Mouse (Mus musculus): ENCODE results near the gene Slc45a3. TPM values are rescaled to one million over a fixed set of nuclear protein-coding genes. Genes with fewer than 3 reads are reported as not detected.
A peak's percentile ranks its signal among the peaks of the same experiment; 100 is the strongest.

The Slc45a3 gene
- polyA plus RNA-seq, 1 experiment from 2014 or later: 7.5 TPM

GRCm38 (mm10) chr1:131961004-131961403, 1.8 kb upstream of the Slc45a3 start:
- Histone ChIP-seq H3K4me3 (ENCODE audit: low read depth, low read length) (no peak overlapping the region), H3K27ac (ENCODE audit: low read depth, low read length) (no peak overlapping the region), H3K4me2 (replicated peaks; ENCODE audit: low read depth, low read length) (no peak overlapping the region), H3K9ac (ENCODE audit: low read depth, low read length) (no peak overlapping the region), H3K27me3 (ENCODE audit: control insufficient read depth, insufficient read depth, low read length) (peaks cover 14% of the 10 kb centered on the region; the same call in 1 of the 2 replicates), H3K36me3 (ENCODE audit: control insufficient read depth, insufficient read depth, low read length) (no peaks in the 10 kb centered on the region), H3K9me3 (ENCODE audit: control insufficient read depth, low read length) (no peaks in the 10 kb centered on the region), H3K4me1 (replicated peaks; ENCODE audit: control insufficient read depth, insufficient read depth, low read length) (peaks cover 7% of the 10 kb centered on the region; the same call in 1 of the 2 replicates)
- ATAC-seq (ENCODE audit: low FRiP score) (no peak), DNase-seq (ENCODE audit: low spot score) (no peak)
- WGBS: 73% methylated on average over 2 of the region's 2 CpGs

DNA sequence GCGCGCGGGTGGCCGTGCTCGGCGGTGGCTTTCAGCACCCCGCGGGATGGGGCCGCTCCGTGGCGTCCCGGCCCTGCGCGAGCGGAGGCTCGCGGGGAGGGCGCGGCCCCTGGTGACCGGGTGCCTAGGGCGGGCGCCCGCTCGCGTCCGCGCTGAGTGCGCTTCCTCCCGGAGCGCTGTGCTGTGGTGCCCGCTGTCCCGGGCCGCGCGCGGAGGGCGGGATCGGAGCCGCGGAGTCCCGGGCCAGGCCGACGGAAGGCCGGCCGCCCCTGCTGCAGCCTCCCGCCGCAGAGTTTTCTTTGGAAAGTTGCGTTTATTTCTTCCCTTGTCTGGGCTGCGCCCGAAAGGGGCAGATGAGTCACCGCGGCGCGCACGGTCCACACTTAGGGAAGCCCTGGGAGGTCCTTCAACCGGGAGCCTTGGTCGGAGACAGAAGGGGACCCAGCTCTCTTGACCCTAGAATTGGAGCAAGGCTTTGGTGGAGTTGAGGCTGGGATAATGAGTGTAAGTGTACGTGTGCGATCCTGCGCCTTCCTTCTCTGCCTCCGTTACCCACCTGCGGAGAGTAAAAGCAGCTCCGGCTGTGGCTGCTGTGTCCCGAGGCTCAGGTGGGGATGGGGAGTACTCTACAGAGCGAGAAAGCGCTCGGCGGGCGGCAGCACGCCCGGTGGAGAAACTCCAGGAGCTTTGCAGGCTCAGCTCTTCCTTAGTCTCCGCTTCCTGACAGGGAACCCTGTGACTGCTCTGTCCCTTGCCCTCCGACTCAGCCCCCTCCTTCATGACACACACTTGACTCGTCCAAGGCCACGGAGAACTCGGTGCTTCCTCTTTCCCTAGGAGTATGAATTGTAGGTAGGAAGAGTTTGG, 551 bp downstream of the Slc45a3 start:
- peaks cover 7% of the 10 kb centered on the region; the same call in 1 of the 2 replicates for H3K4me1 ChIP-seq (replicated peaks; ENCODE audit: control insufficient read depth, insufficient read depth, low read length)
- H3K4me3 ChIP-seq (ENCODE audit: low read depth, low read length): peak overlapping the region; percentile 92
- DNase-seq (ENCODE audit: low spot score): peak; percentile 60
- peak; percentile 59 for ATAC-seq (ENCODE audit: low FRiP score)
- peaks cover 14% of the 10 kb centered on the region; the same call in 1 of the 2 replicates for H3K27me3 ChIP-seq (ENCODE audit: control insufficient read depth, insufficient read depth, low read length)
- H3K4me2 ChIP-seq (replicated peaks; ENCODE audit: low read depth, low read length): peak overlapping the region; percentile 99
- H3K9ac ChIP-seq (ENCODE audit: low read depth, low read length): peak overlapping the region; percentile 73
- no peaks in the 10 kb centered on the region for H3K9me3 ChIP-seq (ENCODE audit: control insufficient read depth, low read length)
- peak overlapping the region; percentile 17; the same call in 1 of the 2 replicates for H3K27ac ChIP-seq (ENCODE audit: low read depth, low read length)
- no peaks in the 10 kb centered on the region for H3K36me3 ChIP-seq (ENCODE audit: control insufficient read depth, insufficient read depth, low read length)
- under 1% methylated on average over 58 of the region's 76 CpGs for WGBS

GRCm38 (mm10) chr1:131964100-131964499, 1.3 kb downstream of the Slc45a3 start:
- Histone ChIP-seq H3K4me1 (replicated peaks; ENCODE audit: control insufficient read depth, insufficient read depth, low read length) (peaks cover 14% of the 10 kb centered on the region), H3K9me3 (ENCODE audit: control insufficient read depth, low read length) (no peaks in the 10 kb centered on the region), H3K9ac (ENCODE audit: low read depth, low read length) (peak overlapping the region; percentile 31; the same call in 1 of the 2 replicates)

GRCm38 (mm10) chr1:131964580-131964979, 1.8 kb downstream of the Slc45a3 start:
- H3K9me3 ChIP-seq (ENCODE audit: control insufficient read depth, low read length): no peaks in the 10 kb centered on the region
- H3K4me2 ChIP-seq (replicated peaks; ENCODE audit: low read depth, low read length): peak overlapping the region; percentile 99; the same call in 1 of the 2 replicates
- WGBS: 70% methylated on average over 7 of the region's 7 CpGs
- H3K4me1 ChIP-seq (replicated peaks; ENCODE audit: control insufficient read depth, insufficient read depth, low read length): peaks cover 14% of the 10 kb centered on the region
- no peaks in the 10 kb centered on the region for H3K36me3 ChIP-seq (ENCODE audit: control insufficient read depth, insufficient read depth, low read length)
- ATAC-seq (ENCODE audit: low FRiP score): no peak
- H3K27ac ChIP-seq (ENCODE audit: low read depth, low read length): no peak overlapping the region
- H3K4me3 ChIP-seq (ENCODE audit: low read depth, low read length): peak overlapping the region; percentile 92
- peaks cover 14% of the 10 kb centered on the region; the same call in 1 of the 2 replicates for H3K27me3 ChIP-seq (ENCODE audit: control insufficient read depth, insufficient read depth, low read length)
- no peak for DNase-seq (ENCODE audit: low spot score)
- H3K9ac ChIP-seq (ENCODE audit: low read depth, low read length): no peak overlapping the region

More at GRCm38 (mm10) chr1:131964100-131964499, 1.3 kb downstream of the Slc45a3 start:
- no peaks in the 10 kb centered on the region for H3K36me3 ChIP-seq (ENCODE audit: control insufficient read depth, insufficient read depth, low read length)
- peaks cover 14% of the 10 kb centered on the region; the same call in 1 of the 2 replicates for H3K27me3 ChIP-seq (ENCODE audit: control insufficient read depth, insufficient read depth, low read length)
- DNase-seq (ENCODE audit: low spot score) (no peak), ATAC-seq (ENCODE audit: low FRiP score) (no peak)
- 18% methylated on average over 5 of the region's 5 CpGs for WGBS
- H3K27ac ChIP-seq (ENCODE audit: low read depth, low read length): no peak overlapping the region
- H3K4me2 ChIP-seq (replicated peaks; ENCODE audit: low read depth, low read length): peak overlapping the region; percentile 99
- H3K4me3 ChIP-seq (ENCODE audit: low read depth, low read length): peak overlapping the region; percentile 92

DNA sequence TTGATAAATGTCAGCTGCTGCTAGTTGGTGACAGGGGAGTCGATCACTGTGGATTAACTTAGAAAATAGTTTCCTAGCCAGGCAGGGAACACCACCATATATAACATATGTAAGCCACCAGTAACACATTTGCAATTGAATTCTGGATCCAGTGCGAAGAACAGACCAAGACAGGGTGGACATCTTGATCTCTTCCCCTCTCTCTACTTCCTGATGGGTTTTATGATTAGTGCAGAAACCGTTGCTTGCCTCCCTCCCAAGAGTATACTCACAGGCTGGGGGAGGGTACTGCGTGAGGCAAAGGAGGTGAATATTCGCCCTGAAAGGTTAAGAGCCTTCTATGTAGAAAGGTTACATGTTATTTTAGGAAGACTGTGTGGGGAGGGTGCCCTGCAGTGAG, 3.1 kb downstream of the Slc45a3 start:
- peaks cover 23% of the 10 kb centered on the region for H3K4me1 ChIP-seq (replicated peaks; ENCODE audit: control insufficient read depth, insufficient read depth, low read length)

GRCm38 (mm10) chr1:131967336-131967735, 4.6 kb downstream of the Slc45a3 start:
- peaks cover 35% of the 10 kb centered on the region for H3K4me1 ChIP-seq (replicated peaks; ENCODE audit: control insufficient read depth, insufficient read depth, low read length)
- 82% methylated on average over 7 of the region's 7 CpGs for whole genome bisulfite sequencing
- H3K4me3 ChIP-seq (ENCODE audit: low read depth, low read length): no peak overlapping the region
- DNase-seq (ENCODE audit: low spot score) (no peak), ATAC-seq (ENCODE audit: low FRiP score) (no peak)
- H3K27me3 ChIP-seq (ENCODE audit: control insufficient read depth, insufficient read depth, low read length): peaks cover 10% of the 10 kb centered on the region; the same call in 1 of the 2 replicates
- no peaks in the 10 kb centered on the region for H3K9me3 ChIP-seq (ENCODE audit: control insufficient read depth, low read length)
- H3K4me2 ChIP-seq (replicated peaks; ENCODE audit: low read depth, low read length): no peak overlapping the region
- no peaks in the 10 kb centered on the region for H3K36me3 ChIP-seq (ENCODE audit: control insufficient read depth, insufficient read depth, low read length)
- no peak overlapping the region for H3K27ac ChIP-seq (ENCODE audit: low read depth, low read length)
- no peak overlapping the region for H3K9ac ChIP-seq (ENCODE audit: low read depth, low read length)

More for the DNA sequence above, 3.1 kb downstream of the Slc45a3 start:
- 49% methylated on average over 5 of the region's 5 CpGs for WGBS
- H3K9me3 ChIP-seq (ENCODE audit: control insufficient read depth, low read length): no peaks in the 10 kb centered on the region
- H3K36me3 ChIP-seq (ENCODE audit: control insufficient read depth, insufficient read depth, low read length): no peaks in the 10 kb centered on the region
- H3K4me3 ChIP-seq (ENCODE audit: low read depth, low read length): no peak overlapping the region
- H3K27ac ChIP-seq (ENCODE audit: low read depth, low read length): no peak overlapping the region
- DNase-seq (ENCODE audit: low spot score): no peak
- H3K27me3 ChIP-seq (ENCODE audit: control insufficient read depth, insufficient read depth, low read length): peaks cover 14% of the 10 kb centered on the region; the same call in 1 of the 2 replicates
- ATAC-seq (ENCODE audit: low FRiP score): no peak
- H3K4me2 ChIP-seq (replicated peaks; ENCODE audit: low read depth, low read length): 0 out of 2 replicates have a peak overlapping the region, but pooled peaks have one; percentile 1
- H3K9ac ChIP-seq (ENCODE audit: low read depth, low read length): no peak overlapping the region

GRCm38 (mm10) chr1:131968556-131968955, 5.8 kb downstream of the Slc45a3 start:
- H3K9me3 ChIP-seq (ENCODE audit: control insufficient read depth, low read length): no peaks in the 10 kb centered on the region
- ATAC-seq (ENCODE audit: low FRiP score) (no peak), DNase-seq (ENCODE audit: low spot score) (no peak)
- H3K27me3 ChIP-seq (ENCODE audit: control insufficient read depth, insufficient read depth, low read length): peaks cover 10% of the 10 kb centered on the region; the same call in 1 of the 2 replicates
- H3K4me3 ChIP-seq (ENCODE audit: low read depth, low read length): no peak overlapping the region
- no peak overlapping the region for H3K9ac ChIP-seq (ENCODE audit: low read depth, low read length)
- 34% methylated on average over 3 of the region's 3 CpGs for WGBS
- H3K36me3 ChIP-seq (ENCODE audit: control insufficient read depth, insufficient read depth, low read length): no peaks in the 10 kb centered on the region
- no peak overlapping the region for H3K27ac ChIP-seq (ENCODE audit: low read depth, low read length)
- no peak overlapping the region for H3K4me2 ChIP-seq (replicated peaks; ENCODE audit: low read depth, low read length)
- H3K4me1 ChIP-seq (replicated peaks; ENCODE audit: control insufficient read depth, insufficient read depth, low read length): peaks cover 40% of the 10 kb centered on the region

DNA sequence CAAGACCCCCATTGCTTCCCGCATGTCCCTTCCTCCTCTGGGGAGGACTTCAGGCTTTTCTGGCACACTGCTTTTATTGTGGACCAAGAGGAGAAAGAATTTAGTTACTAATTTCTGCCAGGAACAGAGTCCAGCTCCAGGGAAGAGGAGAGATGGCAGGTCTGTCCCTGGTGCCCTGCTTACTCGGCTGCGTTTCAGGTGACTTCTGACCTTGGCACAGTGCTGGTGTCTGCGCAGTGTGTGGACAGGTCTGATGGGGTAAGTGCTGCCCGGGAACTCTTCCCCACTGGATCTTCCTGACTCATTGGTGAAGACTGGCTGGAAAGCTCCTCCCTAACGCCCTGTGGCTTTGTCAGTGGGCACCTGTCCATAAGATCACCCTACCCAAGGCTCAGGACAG, 6.2 kb downstream of the Slc45a3 start:
- Histone ChIP-seq H3K9ac (ENCODE audit: low read depth, low read length) (no peak overlapping the region), H3K27ac (ENCODE audit: low read depth, low read length) (0 out of 2 replicates have a peak overlapping the region, but pooled peaks have one; percentile 1), H3K4me3 (ENCODE audit: low read depth, low read length) (no peak overlapping the region), H3K27me3 (ENCODE audit: control insufficient read depth, insufficient read depth, low read length) (peaks cover 8% of the 10 kb centered on the region; the same call in 1 of the 2 replicates), H3K36me3 (ENCODE audit: control insufficient read depth, insufficient read depth, low read length) (no peaks in the 10 kb centered on the region), H3K4me2 (replicated peaks; ENCODE audit: low read depth, low read length) (no peak overlapping the region), H3K4me1 (replicated peaks; ENCODE audit: control insufficient read depth, insufficient read depth, low read length) (peaks cover 38% of the 10 kb centered on the region), H3K9me3 (ENCODE audit: control insufficient read depth, low read length) (no peaks in the 10 kb centered on the region)
- WGBS: 69% methylated on average over 6 of the region's 6 CpGs
- no peak for DNase-seq (ENCODE audit: low spot score)
- ATAC-seq (ENCODE audit: low FRiP score): no peak

Measured in hindbrain, embryonic 11.5 days (tissue).